Mouse (Mus musculus): ENCODE results near the gene Selenoi. TPM values are rescaled to one million over a fixed set of nuclear protein-coding genes. Genes with fewer than 3 reads are reported as not detected.

Selenoi gene
- total and polyA plus RNA-seq, 3 experiments, result 43.4 to 101 (median 76.3) TPM

- TF ChIP-seq TBP (IDR thresholded peaks at IDR 0.05; ENCODE audit: low read depth, low read length) (peak; percentile 74; the same call in 1 of the 2 replicates), MYC (IDR thresholded peaks at IDR 0.05; ENCODE audit: low read depth, low read length) (0 out of 2 replicates have a peak, but pooled peaks have one; percentile 50), MAZ (IDR thresholded peaks at IDR 0.05; ENCODE audit: low read depth, low read length) (no peak), POLR2AphosphoS2 (IDR thresholded peaks at IDR 0.05; ENCODE audit: low read length) (peak; percentile 82; the same call in 1 of the 2 replicates), GABPA (IDR thresholded peaks at IDR 0.05; ENCODE audit: low read depth, low read length) (no peak), MAFK (IDR thresholded peaks at IDR 0.05; ENCODE audit: borderline replicate concordance, low read depth, low read length) (no peak), JUND (IDR thresholded peaks at IDR 0.05; ENCODE audit: low read depth, low read length) (no peak), ELF1 (IDR thresholded peaks at IDR 0.05; ENCODE audit: low read depth, low read length) (peak; percentile 81), NRF1 (IDR thresholded peaks at IDR 0.05; ENCODE audit: insufficient read depth, low read depth, low read length, poor library complexity, severe bottlenecking) (no peak), ETS1 (IDR thresholded peaks at IDR 0.05; ENCODE audit: low read depth, low read length) (no peak), USF1 (IDR thresholded peaks at IDR 0.05; ENCODE audit: low read depth, low read length) (no peak), MEF2A (IDR thresholded peaks at IDR 0.05; ENCODE audit: extremely low read depth, insufficient replicate concordance, low read depth, low read length, poor library complexity, severe bottlenecking) (no peak), NELFE (IDR thresholded peaks at IDR 0.05; ENCODE audit: low read depth, low read length) (peak; percentile 78)
Observed at GRCm38 (mm10) chr5:30198257-30198656, 34.1 kb upstream of the Selenoi start (continued).

- Histone ChIP-seq H3K9ac (ENCODE audit: control insufficient read depth, low read depth, low read length, poor library complexity, severe bottlenecking) (no peak overlapping the region), H3K4me3 (ENCODE audit: control insufficient read depth in 1 of 2, insufficient read depth in 1 of 2, low read depth in 2 of 2, low read length in 2 of 2) (no peak overlapping the region), H3K27me3 (ENCODE audit: control insufficient read depth in 1 of 2, insufficient read depth in 2 of 2, low read length in 2 of 2) (no peaks in the 10 kb centered on the region), H3K79me2 (ENCODE audit: control insufficient read depth, insufficient read depth, low read length, poor library complexity) (no peaks in the 10 kb centered on the region), H3K9me3 (replicated peaks; ENCODE audit: insufficient read depth, low read length) (no peaks in the 10 kb centered on the region), H3K4me1 (ENCODE audit: control insufficient read depth in 1 of 2, insufficient read depth in 2 of 2, low read length in 2 of 2) (peaks cover 2 to 29% of the 10 kb centered on the region in 2 experiments; a peak in 3 of 4 replicates), H3K36me3 (ENCODE audit: control insufficient read depth in 1 of 2, insufficient read depth in 2 of 2, low read length in 2 of 2) (peaks cover 0 to 7% of the 10 kb centered on the region in 2 experiments; a peak in 2 of 4 replicates), H3K27ac (ENCODE audit: control insufficient read depth, low read depth, low read length) (no peak overlapping the region)
- peak; percentile 81 for DNase-seq (ENCODE audit: low read depth, low spot score)
- no peak for TF ChIP-seq MYC (IDR thresholded peaks at IDR 0.05; ENCODE audit: low read depth, low read length)
- no peak for TF ChIP-seq USF2 (IDR thresholded peaks at IDR 0.05; ENCODE audit: borderline replicate concordance in 1 of 2, insufficient read depth in 1 of 2, low read depth in 1 of 2, low read length in 2 of 2)
- TF ChIP-seq UBTF (IDR thresholded peaks at IDR 0.05; ENCODE audit: borderline replicate concordance, insufficient read depth, low read depth, low read length), result no peak
- no peak for TF ChIP-seq MAFK (IDR thresholded peaks at IDR 0.05; ENCODE audit: borderline replicate concordance, low read depth, low read length)
- no peak for TF ChIP-seq MXI1 (IDR thresholded peaks at IDR 0.05; ENCODE audit: low read depth, low read length)
- TF ChIP-seq BHLHE40 (IDR thresholded peaks at IDR 0.05; ENCODE audit: borderline replicate concordance, low read depth, low read length), result no peak
- no peak for TF ChIP-seq USF1 (IDR thresholded peaks at IDR 0.05; ENCODE audit: low read depth, low read length)
- TF ChIP-seq JUND (IDR thresholded peaks at IDR 0.05; ENCODE audit: low read depth, low read length), result no peak
- no peak for TF ChIP-seq CHD2 (IDR thresholded peaks at IDR 0.05; ENCODE audit: low read length)
- no peak for TF ChIP-seq EP300 (IDR thresholded peaks at IDR 0.05; ENCODE audit: low read depth in 1 of 2, low read length in 2 of 2)
- no peak for TF ChIP-seq POLR2AphosphoS2 (IDR thresholded peaks at IDR 0.05; ENCODE audit: low read length)
- TF ChIP-seq ZMIZ1 (IDR thresholded peaks at IDR 0.05; ENCODE audit: low read depth, low read length), result no peak
- peak; percentile 68 for TF ChIP-seq SMC3 (IDR thresholded peaks at IDR 0.05; ENCODE audit: low read depth, low read length)
- TF ChIP-seq TAL1 (IDR thresholded peaks at IDR 0.05; ENCODE audit: low read length), result no peak
- no peak for TF ChIP-seq GATA1 (IDR thresholded peaks at IDR 0.05; ENCODE audit: low read depth, low read length)
- TF ChIP-seq POLR2A (IDR thresholded peaks at IDR 0.05; ENCODE audit: control insufficient read depth in 1 of 2, insufficient read depth in 1 of 2, low read depth in 1 of 2, low read length in 2 of 2, poor library complexity in 1 of 2), result no peak
- no peak for TF ChIP-seq HCFC1 (IDR thresholded peaks at IDR 0.05; ENCODE audit: low read depth, low read length)
- no peak for TF ChIP-seq CHD1 (IDR thresholded peaks at IDR 0.05; ENCODE audit: low read depth, low read length)
- TF ChIP-seq GABPA (IDR thresholded peaks at IDR 0.05; ENCODE audit: low read depth, low read length), result no peak
- no peak for TF ChIP-seq RCOR1 (IDR thresholded peaks at IDR 0.05; ENCODE audit: low read depth, low read length)
- TF ChIP-seq ELF1 (IDR thresholded peaks at IDR 0.05; ENCODE audit: low read depth, low read length), result no peak
- no peak for TF ChIP-seq MAZ (IDR thresholded peaks at IDR 0.05; ENCODE audit: low read depth, low read length)
- TF ChIP-seq SIN3A (IDR thresholded peaks at IDR 0.05; ENCODE audit: low read length), result peak; percentile 37; the same call in 1 of the 2 replicates
- no peak for TF ChIP-seq ETS1 (IDR thresholded peaks at IDR 0.05; ENCODE audit: low read depth, low read length)
- no peak for TF ChIP-seq MYB (IDR thresholded peaks at IDR 0.05; ENCODE audit: low read depth, low read length)
- TF ChIP-seq TCF12 (IDR thresholded peaks at IDR 0.05; ENCODE audit: low read depth, low read length), result no peak
- TF ChIP-seq KAT2A (conservative IDR thresholded peaks at IDR 0.05; ENCODE audit: low read depth, low read length), result no peak
- no peak for TF ChIP-seq ZKSCAN1 (IDR thresholded peaks at IDR 0.05; ENCODE audit: low read depth, low read length)
- TF ChIP-seq RAD21 (IDR thresholded peaks at IDR 0.05; ENCODE audit: low read depth, low read length), result peak; percentile 78
- TF ChIP-seq TBP (IDR thresholded peaks at IDR 0.05; ENCODE audit: low read depth, low read length), result no peak
Observed at GRCm38 (mm10) chr5:30201521-30201920, 30.9 kb upstream of the Selenoi start.

All from MEL (cell line).